Mouse (Mus musculus): ENCODE results near the gene Rngtt.

- TF ChIP-seq CTCF (conservative IDR thresholded peaks at IDR 0.05; ENCODE audit: low read length) (no peak), POU5F1 (IDR thresholded peaks at IDR 0.05; ENCODE audit: borderline replicate concordance, low read length) (no peak), NANOG (IDR thresholded peaks at IDR 0.05; ENCODE audit: borderline replicate concordance, low read length) (no peak)
Measured at GRCm38 (mm10) chr4:33486050-33486449, 175.9 kb downstream of the Rngtt start.
